Mouse (Mus musculus) E14TG2a.4 (cell line): ENCODE measurements around the gene Xaf1.

Experiments
- H3K27me3 ChIP-seq: 2 replicates; pipeline ENCODE4 v1.6.1; 2014; ENCODE audit warnings: low read length, control low read depth; ENCODE audit not compliant: insufficient read depth
- H3K36me3 ChIP-seq: 2 replicates; pipeline ENCODE4 v1.6.1; 2014; ENCODE audit warnings: low read length, control low read depth; ENCODE audit not compliant: insufficient read depth
- H3K4me1 ChIP-seq: replicated peaks from 2 replicates; pipeline ENCODE4 v1.6.1; 2014; ENCODE audit warnings: low read depth, low read length, control low read depth
- H3K4me3 ChIP-seq: replicated peaks from 2 replicates; pipeline ENCODE4 v1.5.1; 2014; ENCODE audit warnings: mild to moderate bottlenecking, low read length
- H3K9me3 ChIP-seq: 2 replicates; pipeline ENCODE4 v1.6.1; 2014; ENCODE audit warnings: low read length, control low read depth
- CTCF ChIP-seq: conservative IDR thresholded peaks from 2 replicates; pipeline ENCODE4 v1.5.1; 2014; ENCODE audit warnings: low read length
- NANOG ChIP-seq: IDR thresholded peaks from 2 replicates; pipeline ENCODE4 v1.6.1; 2014; ENCODE audit warnings: borderline replicate concordance, low read length, mixed read lengths
- POU5F1 ChIP-seq: IDR thresholded peaks from 2 replicates; pipeline ENCODE4 v1.6.1; 2014; ENCODE audit warnings: low read length, borderline replicate concordance

The Xaf1 gene

GRCm38 (mm10) chr11:72362347-72362741 lies 60.9 kb downstream of the Xaf1 start, which contains the start of gene Tekt1:
TSS of gene Tekt1 (minus strand) at chr11:72362442.
- TF ChIP-seq POU5F1 (no peak), NANOG (no peak), CTCF (no peak)
- Histone ChIP-seq H3K36me3 (no peaks in the 10 kb centered on the region), H3K27me3 (peaks cover 5% of the 10 kb centered on the region; the same call in 1 of the 2 replicates), H3K9me3 (no peaks in the 10 kb centered on the region), H3K4me3 (peak within 1 kb of the TSS; percentile 68), H3K4me1 (peaks cover 23% of the 10 kb centered on the region)
